Mouse (Mus musculus): ENCODE measurements around the gene Ccnt2.

DNA sequence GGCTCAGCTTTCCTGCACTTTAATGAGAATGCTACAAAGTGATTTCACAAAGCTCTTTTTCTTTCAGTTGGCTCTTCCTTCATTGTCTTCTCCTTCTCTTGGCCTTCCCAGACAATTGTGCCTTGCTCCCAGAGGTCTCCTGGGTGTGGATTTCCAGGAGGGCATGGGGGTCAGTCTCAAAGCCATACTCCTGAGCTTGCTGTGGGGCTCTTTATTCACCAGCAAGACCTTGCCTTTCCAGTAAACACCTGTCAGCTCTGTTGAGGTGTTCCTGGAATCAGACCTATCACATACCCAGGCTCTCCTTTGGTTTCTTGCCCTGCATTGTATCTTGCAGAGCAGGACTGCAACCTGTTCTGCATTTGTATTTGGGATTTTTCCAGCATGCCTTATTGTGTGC, 9.9 kb downstream of the Ccnt2 start:
- TF ChIP-seq CTCF (IDR thresholded peaks at IDR 0.05; ENCODE audit: low read depth) (no peak), EP300 (optimal IDR thresholded peaks at IDR 0.05) (no peak)
